Mouse (Mus musculus) embryonic fibroblast, embryonic 13.5 days (primary cell): Measurements from ENCODE around the gene Anxa8.

Experiments used
- CTCF ChIP-seq: IDR thresholded peaks from 2 replicates; pipeline ENCODE4 v1.5.1; 2011; ENCODE audit warnings: mild to moderate bottlenecking, control low read depth, low read length, moderate library complexity, borderline replicate concordance; ENCODE audit not compliant: insufficient read depth
- POLR2A ChIP-seq: IDR thresholded peaks from 2 replicates; pipeline ENCODE4 v1.6.1; 2011; ENCODE audit warnings: low read depth, mild to moderate bottlenecking, control low read depth, low read length, moderate library complexity

DNA sequence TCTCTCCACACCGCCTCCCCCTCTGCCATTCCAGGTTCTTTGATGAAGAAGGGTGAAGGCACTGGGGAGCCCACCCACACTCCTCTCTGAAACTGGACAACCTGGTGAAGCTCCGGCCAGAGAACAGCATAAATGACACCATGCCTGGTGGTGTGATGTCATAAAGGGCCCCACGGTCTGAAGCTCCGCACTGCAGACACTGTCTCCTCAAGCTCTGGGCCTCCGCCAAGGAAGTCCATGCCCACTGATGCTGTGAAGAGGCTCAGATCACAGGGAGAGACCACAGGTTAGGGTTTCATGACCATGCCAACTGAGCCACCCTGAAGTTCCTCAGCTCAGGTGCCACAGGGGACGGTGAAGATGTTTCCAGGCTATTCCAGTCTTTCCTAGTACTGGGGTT lies 33.3 kb upstream of the Anxa8 start, which contains the start of gene Antxrl:
- TF ChIP-seq POLR2A: no peak
- TF ChIP-seq CTCF: no peak
